Mouse (Mus musculus) stomach, postnatal 0 days (tissue): ENCODE measurements around the gene Ano5.

ENCODE experiments used
- CTCF ChIP-seq: IDR thresholded peaks from 2 replicates; pipeline ENCODE4 v1.5.1; 2016; ENCODE audit warnings: antibody characterized with exemption, low read depth, mild to moderate bottlenecking, moderate library complexity
- EP300 ChIP-seq: optimal IDR thresholded peaks from 2 replicates; pipeline ENCODE3; 2016; ENCODE audit warnings: antibody characterized with exemption

DNA sequence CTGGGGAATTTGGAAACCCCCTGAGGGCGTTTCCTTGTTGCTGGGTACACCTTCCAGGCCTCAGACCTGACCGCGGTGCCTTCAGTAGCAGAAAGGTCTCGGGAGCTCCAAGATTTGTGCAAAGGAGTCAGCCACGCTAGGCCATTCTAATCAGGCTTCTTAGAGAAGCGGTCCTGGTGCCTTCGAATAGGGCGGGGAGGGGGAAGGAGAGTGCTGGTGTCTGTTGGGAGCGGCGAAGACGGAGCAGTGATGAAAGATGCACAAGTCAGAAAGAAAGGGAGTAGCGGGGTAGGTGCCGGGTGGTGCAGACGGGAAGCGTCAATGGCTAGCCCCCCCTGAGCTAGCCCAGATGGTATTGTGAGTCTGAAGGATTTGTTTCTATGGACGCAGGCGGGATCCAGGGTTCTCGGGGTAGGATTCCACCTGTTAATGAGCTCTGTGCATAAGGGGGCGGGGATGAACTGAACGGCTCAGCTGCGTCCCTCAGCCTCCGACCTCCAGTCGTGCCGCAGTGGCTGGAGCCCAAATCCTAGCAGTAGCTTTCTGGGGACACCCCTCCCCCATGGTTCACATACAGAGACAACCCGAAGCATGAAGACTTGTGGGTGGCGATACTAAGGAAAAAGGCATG lies 116.3 kb downstream of the Ano5 start:
- no peak for TF ChIP-seq CTCF
- no peak for TF ChIP-seq EP300
